Mouse (Mus musculus): ENCODE results near the gene Col6a5.

The Col6a5 gene

GRCm38 (mm10) chr9:105960533-105960932, at the start of gene Col6a5:
Gene Col6a5, minus strand, starts transcription at chr9:105960643.
- in situ Hi-C loops (cut with MboI, MseI), result no loop called here

- in situ Hi-C loops (cut with MboI, MseI), result no loop called here
Observed at GRCm38 (mm10) chr9:105997955-105998354, 37.5 kb upstream of the Col6a5 start.

- in situ Hi-C loops (cut with MboI, MseI), result no loop called here
Observed at GRCm38 (mm10) chr9:105992425-105992824, 32.0 kb upstream of the Col6a5 start.

GRCm38 (mm10) chr9:105990099-105990498, 29.7 kb upstream of the Col6a5 start:
- in situ Hi-C loops (cut with MboI, MseI), result no loop called here

GRCm38 (mm10) chr9:105989468-105989867, 29.0 kb upstream of the Col6a5 start:
- in situ Hi-C loops (cut with MboI, MseI), result no loop called here

GRCm38 (mm10) chr9:105988096-105988495, 27.7 kb upstream of the Col6a5 start:
- in situ Hi-C loops (cut with MboI, MseI), result no loop called here

- in situ Hi-C loops (cut with MboI, MseI), result no loop called here
Observed at GRCm38 (mm10) chr9:105984931-105985519, 24.6 kb upstream of the Col6a5 start.

- in situ Hi-C loops (cut with MboI, MseI), result no loop called here
Observed at GRCm38 (mm10) chr9:105978479-105978878, 18.0 kb upstream of the Col6a5 start.

GRCm38 (mm10) chr9:105976871-105977270, 16.4 kb upstream of the Col6a5 start:
- in situ Hi-C loops (cut with MboI, MseI), result no loop called here

GRCm38 (mm10) chr9:105976314-105976713, 15.9 kb upstream of the Col6a5 start:
- in situ Hi-C loops (cut with MboI, MseI), result no loop called here

- in situ Hi-C loops (cut with MboI, MseI), result no loop called here
Observed at GRCm38 (mm10) chr9:105973736-105974135, 13.3 kb upstream of the Col6a5 start.

GRCm38 (mm10) chr9:105972031-105972430, 11.6 kb upstream of the Col6a5 start:
- in situ Hi-C loops (cut with MboI, MseI), result no loop called here

- in situ Hi-C loops (cut with MboI, MseI), result no loop called here
Observed at GRCm38 (mm10) chr9:105971351-105971894, 11.0 kb upstream of the Col6a5 start.

GRCm38 (mm10) chr9:105970901-105971300, 10.5 kb upstream of the Col6a5 start:
- in situ Hi-C loops (cut with MboI, MseI), result no loop called here

GRCm38 (mm10) chr9:105967976-105968375, 7.5 kb upstream of the Col6a5 start:
- in situ Hi-C loops (cut with MboI, MseI), result no loop called here

GRCm38 (mm10) chr9:105959116-105959515, 1.3 kb downstream of the Col6a5 start:
- in situ Hi-C loops (cut with MboI, MseI), result no loop called here

GRCm38 (mm10) chr9:105949755-105950154, 10.7 kb downstream of the Col6a5 start:
- in situ Hi-C loops (cut with MboI, MseI), result no loop called here

- in situ Hi-C loops (cut with MboI, MseI), result no loop called here
Observed at GRCm38 (mm10) chr9:105947577-105947976, 12.9 kb downstream of the Col6a5 start.

GRCm38 (mm10) chr9:105933816-105934215, 26.6 kb downstream of the Col6a5 start:
- in situ Hi-C loops (cut with MboI, MseI), result loop anchor here in 1 of 2 experiments (10.0 kb wide), 1 partner anchor 1949 kb away; no protein-coding TSS in a partner anchor

GRCm38 (mm10) chr9:105929287-105929686, 31.2 kb downstream of the Col6a5 start:
- in situ Hi-C loops (cut with MboI, MseI), result no loop called here

- in situ Hi-C loops (cut with MboI, MseI), result no loop called here
Observed at GRCm38 (mm10) chr9:105928406-105929071, 31.9 kb downstream of the Col6a5 start.

- in situ Hi-C loops (cut with MboI, MseI), result no loop called here
Observed at GRCm38 (mm10) chr9:105923659-105924058, 36.8 kb downstream of the Col6a5 start.

GRCm38 (mm10) chr9:105915186-105915585, 45.3 kb downstream of the Col6a5 start:
- in situ Hi-C loops (cut with MboI, MseI), result no loop called here
